Mouse (Mus musculus): ENCODE results near the gene Rab33a. TPM values are rescaled to one million over a fixed set of nuclear protein-coding genes. Genes with fewer than 3 reads are reported as not detected.

Gene Rab33a
- not detected for total RNA-seq (2023)

DNA sequence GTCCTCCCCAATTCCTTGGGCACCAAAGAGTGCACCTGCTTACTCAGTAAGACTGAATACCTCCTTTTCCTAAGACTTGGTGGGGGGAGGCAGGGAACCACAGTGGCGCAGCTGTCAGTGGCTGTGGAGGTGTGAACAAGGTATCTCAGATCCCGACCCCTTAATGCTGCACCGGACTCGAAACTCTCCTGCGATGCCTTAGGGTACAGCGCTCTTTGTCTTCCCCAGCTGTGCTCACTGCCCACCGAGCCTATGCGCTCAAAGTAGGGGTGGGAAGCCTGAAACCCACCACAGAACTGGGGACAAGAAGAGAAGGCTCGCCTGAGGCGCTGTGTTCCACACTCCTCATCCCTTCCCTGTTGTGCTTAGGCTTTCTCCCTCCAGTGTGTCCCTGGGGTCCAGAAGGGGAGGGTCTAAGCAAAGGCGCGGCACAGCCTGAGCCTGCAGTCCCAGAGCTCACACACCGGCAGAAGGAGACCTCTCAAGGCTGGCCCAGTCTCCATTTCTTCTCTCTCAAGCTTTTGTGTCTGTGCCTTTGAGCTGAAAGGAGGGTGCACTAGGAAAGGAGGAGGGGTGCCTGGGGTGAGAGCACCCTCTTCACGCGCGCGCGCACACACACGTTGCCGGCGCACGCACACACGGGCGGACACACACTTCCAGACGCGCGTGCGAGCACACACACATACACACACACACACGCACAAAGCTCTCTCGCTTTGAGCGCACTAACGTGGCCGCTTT is at the start of gene Rab33a:
TSS of gene Rab33a (plus strand) at position 478 of the 741 bp plus-strand sequence.

DNA sequence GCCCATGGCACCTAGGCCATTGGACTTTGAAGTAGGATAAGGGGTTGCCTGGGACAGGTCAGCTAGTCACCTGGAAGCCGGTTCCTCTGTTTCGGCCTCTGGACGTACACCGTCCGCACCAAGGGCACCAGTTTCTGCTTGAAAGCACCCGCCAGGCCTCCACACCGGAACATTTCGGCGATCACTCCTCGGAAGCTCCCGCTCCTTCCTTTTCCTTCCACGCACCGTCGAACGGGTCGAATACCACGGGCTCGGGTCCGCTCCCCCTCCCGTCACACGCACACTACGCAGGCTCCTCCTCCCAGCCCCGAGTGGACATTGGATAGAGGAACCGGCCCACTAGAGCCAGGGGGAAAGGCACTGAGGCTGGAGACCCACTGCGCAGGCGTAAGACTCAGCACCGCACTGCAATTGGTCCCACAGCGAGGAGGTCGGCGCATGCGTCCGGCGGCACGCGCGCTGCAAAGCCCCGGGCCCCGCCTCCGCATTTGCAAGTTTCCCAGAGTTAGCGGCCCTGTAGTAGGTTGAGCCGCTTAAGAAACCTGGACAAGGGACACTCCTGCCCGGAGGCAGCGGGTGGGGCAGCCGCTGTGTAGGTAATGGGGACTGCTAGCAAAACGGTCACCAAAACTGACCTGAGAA is 5.8 kb upstream of the Rab33a start, which contains the start of gene Aifm1:
TSS of gene Aifm1 (minus strand) at position 398 of the 642 bp plus-strand sequence.

Other genes with a start within 250 kb of the Rab33a start
- gene Bcorl1, start 177.9 kb upstream of the Rab33a start, total RNA-seq (2023): 15.2 TPM
- 108 TPM for gene Elf4, start 56.2 kb upstream of the Rab33a start, total RNA-seq (2023)
- gene Aifm1, start 5.7 kb upstream of the Rab33a start, total RNA-seq (2023): 14.7 TPM
- gene Zfp280c, start 75.2 kb downstream of the Rab33a start, total RNA-seq (2023): 26.4 TPM
- 3.8 TPM for gene Slc25a14, start 104.1 kb downstream of the Rab33a start, total RNA-seq (2023)
- not detected for gene Gpr119, start 155.2 kb downstream of the Rab33a start, total RNA-seq (2023)
- gene Rbmx2, start 175.7 kb downstream of the Rab33a start, total RNA-seq (2023): 6.8 TPM